Mouse (Mus musculus): ENCODE data around the gene Gpr55. TPM values are rescaled to one million over a fixed set of nuclear protein-coding genes. Genes with fewer than 3 reads are reported as not detected.

Gene Gpr55
- polyA plus RNA-seq, 1 experiment from 2014 or later = 0.17 TPM

DNA sequence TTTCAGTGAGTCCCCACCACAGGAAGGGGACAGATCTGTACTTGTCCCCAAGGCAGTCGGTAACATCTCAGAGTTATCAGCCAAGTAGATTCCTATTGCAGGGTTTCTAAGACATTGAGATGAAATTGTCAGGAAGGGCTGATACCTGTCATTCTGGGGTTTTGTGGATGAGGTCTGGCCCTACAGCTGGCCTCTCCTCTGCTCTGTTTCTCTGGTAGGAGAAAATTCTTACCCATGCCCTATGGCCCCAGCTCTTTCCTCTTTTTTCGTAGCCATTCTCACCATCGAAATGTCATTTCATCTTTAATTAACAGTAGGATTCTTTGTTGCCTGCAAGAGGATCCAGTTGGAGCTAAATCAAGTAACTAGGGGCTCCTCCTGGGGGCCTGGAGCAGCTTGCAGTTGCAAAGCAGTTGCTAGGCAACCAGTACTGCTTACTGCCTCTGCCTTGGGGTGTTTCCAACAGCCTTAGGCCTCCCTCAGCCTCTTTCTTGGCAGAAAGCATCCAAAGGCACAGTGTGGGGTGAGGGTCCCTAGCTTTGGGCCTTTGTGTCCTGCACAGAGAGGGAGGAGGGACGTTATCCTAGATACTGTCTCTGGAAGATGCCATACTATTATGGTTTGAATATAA is 32.6 kb downstream of the Gpr55 start, which contains the start of gene 4933407L21Rik:
4933407L21Rik (plus strand) TSS at position 427 of the 631 bp plus-strand sequence.
- no peak within 1 kb of the TSS for H3K9ac ChIP-seq
- peak; percentile 93 for ATAC-seq (replicated peaks)
- H3K36me3 ChIP-seq (replicated peaks) = no peaks in the 10 kb centered on the region
- no peaks in the 10 kb centered on the region for H3K27me3 ChIP-seq (replicated peaks)
- 10% methylated on average over 4 of the region's 4 CpGs for WGBS
- H3K4me3 ChIP-seq = no peak within 1 kb of the TSS; the same call in 1 of the 2 replicates
- peak within 1 kb of the TSS; percentile 16 for H3K4me2 ChIP-seq
- H3K4me1 ChIP-seq = peaks cover 33% of the 10 kb centered on the region
- H3K9me3 ChIP-seq = no peaks in the 10 kb centered on the region
- peak within 1 kb of the TSS; percentile 86 for H3K27ac ChIP-seq

DNA sequence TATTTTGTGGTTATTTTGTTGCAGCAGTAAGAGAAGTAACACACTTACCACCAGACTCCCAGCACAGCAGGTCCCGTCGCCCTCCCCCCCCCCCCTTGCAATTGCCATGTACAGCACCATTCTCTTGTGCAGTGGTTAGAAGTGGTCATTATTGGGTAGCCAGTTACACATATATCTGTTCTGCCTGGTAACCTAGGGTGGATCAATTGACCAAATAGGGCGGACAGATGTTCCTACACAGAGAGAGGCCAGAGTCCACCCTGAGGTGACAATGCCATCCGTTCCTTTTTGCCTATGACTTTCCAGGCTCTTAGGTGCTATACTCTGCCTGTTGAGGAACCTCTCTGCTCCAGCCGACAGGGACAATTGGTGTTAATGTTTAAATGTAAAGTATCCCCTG is 35.6 kb downstream of the Gpr55 start:
- H3K4me1 ChIP-seq = peaks cover 31% of the 10 kb centered on the region
- H3K27me3 ChIP-seq (replicated peaks) = no peaks in the 10 kb centered on the region
- no peak overlapping the region for H3K4me3 ChIP-seq
- ATAC-seq (replicated peaks) = no peak
- H3K27ac ChIP-seq = no peak overlapping the region
- H3K4me2 ChIP-seq = no peak overlapping the region
- no peak overlapping the region for H3K9ac ChIP-seq
- H3K9me3 ChIP-seq = no peaks in the 10 kb centered on the region
- WGBS = 86% methylated on average over 5 of the region's 5 CpGs
- H3K36me3 ChIP-seq (replicated peaks) = no peaks in the 10 kb centered on the region

DNA sequence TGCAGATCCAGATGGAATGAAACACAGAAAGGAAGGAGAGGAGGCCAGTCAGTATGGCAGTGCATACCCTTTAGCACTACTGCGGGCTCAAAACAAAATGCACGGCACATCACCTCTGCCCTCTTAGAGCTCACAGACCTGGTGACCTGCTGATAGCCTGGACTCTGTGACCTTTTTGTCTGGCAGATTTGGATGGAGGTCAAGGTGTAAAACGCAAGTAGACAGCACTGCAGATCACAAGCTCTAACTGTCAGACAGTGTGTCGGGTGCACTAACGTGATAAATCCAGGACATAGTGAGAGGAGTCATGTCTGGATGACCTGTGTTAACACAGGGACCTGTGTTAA is 38.0 kb downstream of the Gpr55 start:
- H3K4me2 ChIP-seq = no peak overlapping the region
- H3K4me1 ChIP-seq = peaks cover 25% of the 10 kb centered on the region
- ATAC-seq (replicated peaks) = no peak
- no peak overlapping the region for H3K4me3 ChIP-seq
- H3K36me3 ChIP-seq (replicated peaks) = no peaks in the 10 kb centered on the region
- H3K9me3 ChIP-seq = no peaks in the 10 kb centered on the region
- H3K27me3 ChIP-seq (replicated peaks) = no peaks in the 10 kb centered on the region
- H3K9ac ChIP-seq = no peak overlapping the region
- peak overlapping the region; percentile 59; the same call in 1 of the 2 replicates for H3K27ac ChIP-seq
- WGBS = 64% methylated on average over 5 of the region's 5 CpGs

DNA sequence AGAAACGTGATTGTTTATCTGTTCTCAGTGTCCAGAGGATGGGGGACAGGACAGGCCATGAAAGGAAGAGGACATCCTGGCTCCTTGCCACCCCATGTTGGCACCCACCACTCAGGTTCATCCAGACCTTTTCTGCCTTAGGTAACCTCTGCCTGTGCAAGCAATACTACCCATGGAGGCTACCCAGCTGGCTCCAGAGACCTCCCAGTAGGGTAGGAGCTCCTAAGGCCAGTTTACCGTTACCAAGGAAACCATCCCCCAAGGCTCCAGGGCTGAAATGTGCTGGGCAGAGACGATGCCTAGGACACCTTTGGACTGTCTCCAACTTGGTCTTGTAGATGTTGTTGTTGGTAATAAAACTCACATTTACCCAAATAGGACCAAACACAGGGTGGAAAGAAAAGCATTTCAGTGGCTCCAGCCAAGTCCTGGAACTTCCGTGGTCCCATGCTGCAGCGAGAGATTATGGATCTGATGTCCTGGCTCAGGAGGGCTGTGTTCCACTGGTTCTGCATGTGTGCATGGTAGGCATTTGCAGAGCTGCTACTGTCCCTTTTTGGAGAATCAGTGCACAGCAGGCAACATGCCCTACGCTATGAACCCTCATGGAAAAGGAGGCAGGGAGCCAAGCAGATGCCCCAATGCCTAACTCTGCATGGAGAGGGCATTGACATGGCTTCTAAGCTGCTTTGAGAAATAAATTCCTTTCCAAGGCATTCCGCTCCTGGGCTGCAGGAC is 38.5 kb downstream of the Gpr55 start:
- Histone ChIP-seq H3K27ac (peak overlapping the region; percentile 59), H3K27me3 (replicated peaks) (no peaks in the 10 kb centered on the region), H3K4me2 (no peak overlapping the region), H3K9ac (no peak overlapping the region), H3K9me3 (no peaks in the 10 kb centered on the region), H3K36me3 (replicated peaks) (no peaks in the 10 kb centered on the region), H3K4me3 (no peak overlapping the region), H3K4me1 (peaks cover 26% of the 10 kb centered on the region)
- 46% methylated on average over 7 of the region's 7 CpGs for WGBS
- peak; percentile 53; the same call in 1 of the 2 replicates for ATAC-seq (replicated peaks)

DNA sequence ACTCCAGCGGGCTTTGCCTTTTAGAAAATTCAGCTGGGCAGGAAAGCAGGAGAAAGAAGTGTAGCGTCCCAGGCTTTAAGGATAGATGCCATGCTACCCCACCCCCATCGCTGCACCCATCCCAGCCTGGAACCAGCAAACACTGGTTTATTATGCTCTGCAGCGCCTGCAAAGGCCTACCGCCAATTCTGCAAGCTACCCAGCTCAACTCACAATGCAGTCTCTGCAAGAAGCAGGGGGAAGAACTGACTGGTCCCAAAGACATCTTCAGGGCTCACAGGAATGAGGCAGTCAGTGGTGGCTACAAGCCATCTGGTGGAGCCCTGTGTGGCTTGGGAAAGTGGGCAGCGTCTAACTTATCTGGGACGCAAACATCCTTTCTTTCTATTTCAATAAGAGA is 39.1 kb downstream of the Gpr55 start:
- no peak for ATAC-seq (replicated peaks)
- no peaks in the 10 kb centered on the region for H3K27me3 ChIP-seq (replicated peaks)
- no peaks in the 10 kb centered on the region for H3K9me3 ChIP-seq
- H3K4me2 ChIP-seq = no peak overlapping the region
- peak overlapping the region; percentile 59 for H3K27ac ChIP-seq
- peaks cover 32% of the 10 kb centered on the region for H3K4me1 ChIP-seq
- H3K9ac ChIP-seq = no peak overlapping the region
- no peak overlapping the region for H3K4me3 ChIP-seq
- WGBS = 77% methylated on average over 7 of the region's 7 CpGs
- H3K36me3 ChIP-seq (replicated peaks) = no peaks in the 10 kb centered on the region

DNA sequence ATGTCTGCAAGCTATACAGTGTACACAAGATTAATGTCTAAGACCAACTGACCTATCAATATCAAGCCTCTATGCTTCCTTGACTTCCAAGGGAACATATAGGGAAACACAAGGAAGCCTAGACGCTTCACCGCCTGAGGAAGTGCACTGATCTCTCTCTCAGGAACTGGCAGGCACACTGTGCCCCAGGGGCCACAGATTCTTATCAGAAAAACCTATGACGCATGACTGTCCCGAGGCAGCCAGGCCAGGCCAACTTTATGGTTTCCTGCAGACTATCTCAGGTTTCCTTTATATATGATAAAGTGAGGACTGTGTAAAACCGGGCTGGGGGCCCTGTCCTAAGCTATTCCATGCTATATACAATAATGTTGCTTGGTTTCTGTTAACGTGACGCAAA is 41.2 kb downstream of the Gpr55 start:
- no peaks in the 10 kb centered on the region for H3K9me3 ChIP-seq
- 85% methylated on average over 7 of the region's 7 CpGs for WGBS
- H3K4me1 ChIP-seq = peaks cover 38% of the 10 kb centered on the region
- no peak overlapping the region for H3K9ac ChIP-seq
- H3K4me2 ChIP-seq = no peak overlapping the region
- no peaks in the 10 kb centered on the region for H3K27me3 ChIP-seq (replicated peaks)
- H3K36me3 ChIP-seq (replicated peaks) = no peaks in the 10 kb centered on the region
- no peak for ATAC-seq (replicated peaks)
- no peak overlapping the region for H3K27ac ChIP-seq
- H3K4me3 ChIP-seq = no peak overlapping the region

DNA sequence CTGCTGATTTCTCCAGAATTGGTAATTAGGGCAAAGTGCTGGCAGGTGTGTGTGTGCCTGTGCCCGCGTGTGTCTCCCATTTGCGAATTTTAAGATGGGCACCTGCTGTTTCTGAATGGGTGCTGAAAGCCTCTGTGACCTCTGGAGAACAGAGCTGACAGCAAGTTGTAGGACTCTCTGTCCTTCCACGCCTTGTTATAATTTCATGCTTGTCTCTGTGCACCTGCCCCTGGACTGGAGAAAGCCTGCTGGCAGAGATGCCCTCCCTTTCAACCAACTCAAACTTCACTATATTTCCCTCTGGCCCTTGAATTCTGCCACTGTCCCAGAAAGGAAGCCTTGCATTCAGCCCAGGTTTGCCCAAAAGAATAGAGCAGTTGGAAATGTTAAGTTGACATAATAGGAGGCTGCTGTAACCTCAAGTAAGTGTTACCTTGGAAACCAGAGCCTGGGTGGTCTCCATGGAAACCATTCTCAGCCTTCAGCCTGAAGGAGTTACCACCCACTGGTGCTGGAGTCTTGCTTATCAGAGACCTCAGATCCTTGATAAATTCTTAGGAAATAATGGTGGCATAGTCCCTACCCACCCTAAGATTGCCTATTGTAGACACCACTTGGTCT is 43.9 kb downstream of the Gpr55 start:
- Histone ChIP-seq H3K9me3 (no peaks in the 10 kb centered on the region), H3K36me3 (replicated peaks) (no peaks in the 10 kb centered on the region), H3K9ac (no peak overlapping the region), H3K4me3 (no peak overlapping the region), H3K4me1 (peaks cover 27% of the 10 kb centered on the region), H3K27ac (peak overlapping the region; percentile 92), H3K4me2 (peak overlapping the region; percentile 28), H3K27me3 (replicated peaks) (no peaks in the 10 kb centered on the region)
- under 1% methylated on average over 4 of the region's 4 CpGs for WGBS
- peak; percentile 94 for ATAC-seq (replicated peaks)

DNA sequence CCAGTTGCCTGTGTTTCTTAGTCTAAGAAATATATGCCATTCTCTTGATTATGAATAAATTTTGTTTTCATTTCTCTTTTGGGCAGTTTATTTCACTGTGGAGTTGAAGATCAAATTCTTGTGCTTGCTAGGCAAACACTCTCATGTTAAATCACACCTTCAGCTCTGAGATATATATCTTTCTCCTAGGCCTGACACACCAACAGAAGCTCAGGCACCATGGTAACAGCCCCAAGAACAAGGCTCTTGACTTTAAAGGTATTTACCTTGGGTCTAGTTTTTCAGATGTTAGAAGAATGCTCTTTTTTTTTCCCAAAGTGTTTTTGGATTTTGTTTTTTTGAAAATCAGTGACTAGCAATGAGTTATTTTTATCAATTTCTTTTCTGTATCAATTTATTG is 44.9 kb downstream of the Gpr55 start:
- no peak overlapping the region for H3K4me2 ChIP-seq
- H3K9me3 ChIP-seq = no peaks in the 10 kb centered on the region
- H3K27me3 ChIP-seq (replicated peaks) = no peaks in the 10 kb centered on the region
- H3K4me3 ChIP-seq = no peak overlapping the region
- no peak for ATAC-seq (replicated peaks)
- no peak overlapping the region for H3K9ac ChIP-seq
- peak overlapping the region; percentile 92 for H3K27ac ChIP-seq
- H3K4me1 ChIP-seq = peaks cover 26% of the 10 kb centered on the region
- H3K36me3 ChIP-seq (replicated peaks) = no peaks in the 10 kb centered on the region

DNA sequence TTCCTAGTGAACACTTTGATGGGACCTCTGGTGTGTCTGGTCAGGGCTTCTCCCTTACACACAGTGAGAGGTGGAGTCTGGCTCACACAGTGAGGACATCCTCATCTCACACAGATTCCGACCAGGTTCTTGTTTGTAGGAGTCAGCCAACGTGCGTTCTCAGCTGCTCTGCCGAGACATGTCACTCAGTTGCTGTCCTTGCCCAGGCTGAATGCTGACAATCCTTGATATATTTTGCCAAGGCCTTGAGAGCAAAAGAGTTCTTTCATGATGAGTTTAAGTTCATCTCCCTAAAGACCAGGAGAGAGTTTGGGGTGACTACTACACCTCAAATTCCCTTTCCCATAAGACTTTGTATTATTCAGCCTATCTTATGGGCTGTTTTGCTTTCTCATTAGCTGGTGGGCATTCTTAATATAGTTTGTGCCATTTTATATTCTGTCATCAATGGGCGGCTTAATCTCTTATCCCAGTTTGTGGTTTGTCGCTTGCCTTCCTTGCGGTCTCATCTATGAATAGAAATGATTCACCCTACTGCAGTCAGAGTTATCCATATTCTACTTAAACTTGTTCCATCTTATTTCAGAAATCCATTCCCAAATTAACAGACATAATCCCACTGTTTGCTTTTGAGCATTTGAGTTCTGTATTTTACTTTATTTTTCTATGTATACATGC is 47.6 kb downstream of the Gpr55 start:
- H3K4me3 ChIP-seq = no peak overlapping the region
- no peak overlapping the region for H3K9ac ChIP-seq
- no peaks in the 10 kb centered on the region for H3K36me3 ChIP-seq (replicated peaks)
- no peaks in the 10 kb centered on the region for H3K27me3 ChIP-seq (replicated peaks)
- no peak overlapping the region for H3K4me2 ChIP-seq
- H3K9me3 ChIP-seq = no peaks in the 10 kb centered on the region
- WGBS = 90% methylated on average over 7 of the region's 7 CpGs
- no peak for ATAC-seq (replicated peaks)
- no peak overlapping the region for H3K27ac ChIP-seq
- H3K4me1 ChIP-seq = peaks cover 21% of the 10 kb centered on the region

DNA sequence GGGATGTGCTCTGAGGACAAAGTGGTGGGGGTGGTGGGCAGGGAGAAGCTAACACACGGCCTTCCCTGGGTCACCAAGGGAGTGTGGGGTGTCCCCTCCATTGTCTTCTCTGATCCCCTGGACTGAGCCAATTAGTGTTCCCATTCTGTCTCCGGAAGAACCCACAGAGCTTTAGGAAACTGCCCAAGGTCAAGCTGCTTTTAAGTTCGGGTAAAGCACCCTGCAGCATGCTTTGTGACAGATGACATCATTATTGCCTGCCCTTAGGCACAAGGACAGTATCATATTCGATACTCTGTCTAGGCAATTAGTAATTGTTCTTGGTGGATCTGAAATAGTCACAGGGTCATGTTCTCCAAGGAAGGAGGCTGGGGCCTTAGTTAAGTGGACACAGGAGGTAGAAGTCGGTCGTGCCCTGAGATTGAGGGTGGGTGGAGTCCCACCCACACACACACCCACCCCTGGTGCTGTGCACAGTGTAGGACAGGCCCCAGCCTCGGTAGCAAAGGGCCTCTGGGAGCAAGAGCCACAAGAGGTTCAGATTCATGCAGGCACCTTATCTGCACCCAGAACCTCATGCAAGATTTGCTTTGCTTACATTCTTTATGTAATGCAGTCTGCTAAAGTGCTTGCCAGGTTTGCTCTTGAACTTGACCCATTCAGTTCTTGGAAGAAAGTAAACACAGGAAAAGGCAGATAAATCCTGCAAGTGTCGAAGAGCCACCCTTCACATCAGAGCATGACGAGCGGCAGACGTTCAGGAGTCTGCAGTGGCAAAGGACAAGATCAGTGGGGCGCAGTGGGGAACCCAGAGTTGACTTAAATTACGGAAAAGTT is 51.8 kb downstream of the Gpr55 start:
- no peak overlapping the region for H3K9ac ChIP-seq
- no peak overlapping the region for H3K4me2 ChIP-seq
- H3K4me3 ChIP-seq = no peak overlapping the region
- 59% methylated on average over 13 of the region's 13 CpGs for WGBS
- no peaks in the 10 kb centered on the region for H3K27me3 ChIP-seq (replicated peaks)
- H3K36me3 ChIP-seq (replicated peaks) = peaks cover 38% of the 10 kb centered on the region
- no peaks in the 10 kb centered on the region for H3K9me3 ChIP-seq
- no peak for ATAC-seq (replicated peaks)
- H3K4me1 ChIP-seq = no peaks in the 10 kb centered on the region
- H3K27ac ChIP-seq = 0 out of 2 replicates have a peak overlapping the region, but pooled peaks have one; percentile 13

DNA sequence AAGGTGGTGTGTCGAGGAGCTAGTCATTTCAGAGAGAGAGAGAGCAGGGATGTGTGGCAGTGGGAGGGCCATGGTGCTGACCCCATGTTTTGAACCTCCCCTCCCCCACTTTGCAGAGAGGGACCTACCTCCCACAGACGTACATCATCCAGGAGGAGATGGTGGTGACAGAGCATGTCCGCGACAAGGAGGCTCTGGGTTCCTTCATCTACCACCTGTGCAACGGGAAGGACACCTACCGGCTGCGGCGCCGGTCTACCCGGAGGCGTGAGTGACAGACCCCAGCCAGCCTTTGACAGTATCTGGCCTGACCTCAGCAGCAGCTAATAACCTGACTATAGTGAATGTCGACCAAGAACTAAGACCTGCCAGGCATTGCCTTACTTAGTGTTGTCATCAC is 53.9 kb downstream of the Gpr55 start:
- peaks cover 46% of the 10 kb centered on the region for H3K36me3 ChIP-seq (replicated peaks)
- H3K27ac ChIP-seq = no peak overlapping the region
- H3K4me3 ChIP-seq = no peak overlapping the region
- no peaks in the 10 kb centered on the region for H3K9me3 ChIP-seq
- H3K4me1 ChIP-seq = peaks cover 10% of the 10 kb centered on the region
- no peak overlapping the region for H3K4me2 ChIP-seq
- H3K27me3 ChIP-seq (replicated peaks) = no peaks in the 10 kb centered on the region
- WGBS = 96% methylated on average over 12 of the region's 12 CpGs
- ATAC-seq (replicated peaks) = no peak
- no peak overlapping the region for H3K9ac ChIP-seq
